Mouse (Mus musculus) limb, embryonic 11.5 days (tissue): ENCODE results near the gene Rgmb. TPM values are rescaled to one million over a fixed set of nuclear protein-coding genes. Genes with fewer than 3 reads are reported as not detected.

Source experiments
- ATAC-seq: fragments of 200-750 bp; cut with Nextera tagmentation; 2 replicates; pipeline ENCODE4 v1.8.0; 2017; ENCODE audit warnings: low read depth; ENCODE audit not compliant: insufficient number of reproducible peaks, low FRiP score, low TSS enrichment
- DNase-seq: peaks from one replicate; pipeline ENCODE4 v3.0.0-alpha.2; 2015; ENCODE audit warnings: low spot score
- H3K27ac ChIP-seq: fragments of 300-500 bp; sonication (generic); replicated peaks from 2 replicates; pipeline ENCODE4 v1.5.1; 2014; ENCODE audit warnings: low read depth, mild to moderate bottlenecking, low read length
- H3K27me3 ChIP-seq: fragments of 300-500 bp; sonication (generic); 2 replicates; pipeline ENCODE4 v1.6.1; 2014; ENCODE audit warnings: mild to moderate bottlenecking, low read length, mixed read lengths; ENCODE audit not compliant: control insufficient read depth, insufficient read depth
- H3K36me3 ChIP-seq: fragments of 300-500 bp; sonication (generic); 2 replicates; pipeline ENCODE4 v1.6.1; 2014; ENCODE audit warnings: mild to moderate bottlenecking, low read length, moderate library complexity, mixed read lengths; ENCODE audit not compliant: control insufficient read depth, insufficient read depth
- H3K4me1 ChIP-seq: fragments of 300-500 bp; sonication (generic); 2 replicates; pipeline ENCODE4 v1.6.1; 2014; ENCODE audit warnings: low read length, mixed read lengths; ENCODE audit not compliant: control insufficient read depth, insufficient read depth
- H3K4me2 ChIP-seq: fragments of 300-500 bp; sonication (generic); 2 replicates; pipeline ENCODE4 v1.6.1; 2014; ENCODE audit warnings: low read depth, mild to moderate bottlenecking, moderate library complexity; ENCODE audit not compliant: severe bottlenecking
- H3K4me3 ChIP-seq: fragments of 300-500 bp; sonication (generic); 2 replicates; pipeline ENCODE4 v1.5.1; 2014; ENCODE audit warnings: low read depth, low read length
- H3K9ac ChIP-seq: fragments of 300-500 bp; sonication (generic); 2 replicates; pipeline ENCODE4 v1.6.1; 2014; ENCODE audit warnings: mild to moderate bottlenecking, low read length
- H3K9me3 ChIP-seq: fragments of 300-500 bp; sonication (generic); 2 replicates; pipeline ENCODE4 v1.6.1; 2016; ENCODE audit warnings: low read length; ENCODE audit not compliant: control insufficient read depth
- WGBS: fragments of 180-500 bp; shearing (Covaris S2); extraction: QIAGEN DNeasy Blood & Tissue Kit; methylation state at CpG from one replicate; pipeline ENCODE4 v1.1.7; 2014; 5-methylcytosine and 5-hydroxymethylcytosine counted together
- polyA plus RNA-seq: library from polyadenylated mRNA; unstranded; fragments of >200 nt; fragmentation: Nextera tagmentation; extraction: Ambion mirVana; gene quantifications from 2 replicates; pipeline ENCODE4 v1.2.1, GENCODE M21; 2014

Rgmb gene
- polyA plus RNA-seq, 1 experiment from 2014 or later = 19.4 TPM

DNA sequence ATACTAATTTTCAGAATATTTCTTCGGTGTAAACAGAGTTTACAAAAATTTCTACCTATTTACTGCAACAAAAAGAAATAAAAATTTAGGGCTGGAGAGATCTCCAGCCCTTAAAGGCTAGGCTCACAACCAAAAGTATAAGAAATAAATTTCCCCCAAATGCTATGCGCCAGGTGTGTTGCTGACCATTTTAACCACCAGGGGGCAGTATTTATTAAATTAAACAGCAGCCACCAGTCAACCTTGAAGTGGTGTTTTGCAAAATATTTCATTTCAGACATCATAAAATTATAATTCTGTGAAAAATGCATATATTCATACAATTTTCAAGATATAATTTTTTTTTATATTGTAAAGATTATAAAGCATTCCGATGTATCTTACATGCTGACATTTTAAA, 43.8 kb downstream of the Rgmb start:
- ATAC-seq (no peak), DNase-seq (no peak)
- Histone ChIP-seq H3K9ac (no peak overlapping the region), H3K4me2 (no peak overlapping the region), H3K4me3 (no peak overlapping the region), H3K9me3 (no peaks in the 10 kb centered on the region), H3K4me1 (no peaks in the 10 kb centered on the region), H3K27me3 (no peaks in the 10 kb centered on the region), H3K27ac (no peak overlapping the region), H3K36me3 (no peaks in the 10 kb centered on the region)
- 23% methylated on average over 3 of the region's 3 CpGs for WGBS

- WGBS = 62% methylated on average over 6 of the region's 6 CpGs
Measured at GRCm38 (mm10) chr17:15777979-15778378, 52.9 kb downstream of the Rgmb start.

DNA sequence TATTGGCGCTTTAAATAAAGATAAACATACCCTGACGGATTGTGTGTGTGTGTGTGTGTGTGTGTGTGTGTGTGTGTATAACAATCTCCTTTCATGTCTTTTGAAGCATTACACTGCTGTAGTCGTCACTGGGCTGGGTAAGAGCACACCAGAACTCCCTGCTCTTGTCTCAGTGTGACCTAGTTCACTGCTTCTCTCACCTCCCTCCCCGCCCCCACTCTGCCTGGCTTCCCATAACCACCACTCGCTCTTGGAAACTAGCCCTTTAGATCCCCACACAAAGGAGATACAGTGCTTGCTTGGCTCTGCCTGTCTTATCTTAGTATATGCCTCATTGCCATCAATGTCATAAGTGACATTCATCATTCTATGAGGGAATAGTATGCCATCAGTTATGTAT, 54.5 kb downstream of the Rgmb start:
- Histone ChIP-seq H3K36me3 (peaks cover 2% of the 10 kb centered on the region; the same call in 1 of the 2 replicates), H3K9ac (no peak overlapping the region), H3K27ac (no peak overlapping the region), H3K4me2 (no peak overlapping the region), H3K27me3 (no peaks in the 10 kb centered on the region), H3K9me3 (no peaks in the 10 kb centered on the region), H3K4me1 (no peaks in the 10 kb centered on the region), H3K4me3 (no peak overlapping the region)
- DNase-seq (no peak), ATAC-seq (no peak)
- 74% methylated on average over 5 of the region's 5 CpGs for WGBS

More at GRCm38 (mm10) chr17:15777979-15778378, 52.9 kb downstream of the Rgmb start:
- DNase-seq = no peak
- Histone ChIP-seq H3K4me1 (no peaks in the 10 kb centered on the region), H3K9me3 (no peaks in the 10 kb centered on the region), H3K36me3 (no peaks in the 10 kb centered on the region), H3K4me2 (no peak overlapping the region), H3K9ac (no peak overlapping the region), H3K4me3 (no peak overlapping the region), H3K27me3 (no peaks in the 10 kb centered on the region), H3K27ac (no peak overlapping the region)
- ATAC-seq = no peak

GRCm38 (mm10) chr17:15774565-15775215, 56.1 kb downstream of the Rgmb start:
- H3K27ac ChIP-seq = no peak overlapping the region
- no peaks in the 10 kb centered on the region for H3K27me3 ChIP-seq
- peaks cover 8% of the 10 kb centered on the region for H3K36me3 ChIP-seq
- H3K4me2 ChIP-seq = no peak overlapping the region
- DNase-seq (no peak), ATAC-seq (no peak)
- no peaks in the 10 kb centered on the region for H3K9me3 ChIP-seq
- H3K9ac ChIP-seq = no peak overlapping the region
- no peaks in the 10 kb centered on the region for H3K4me1 ChIP-seq
- no peak overlapping the region for H3K4me3 ChIP-seq
- WGBS = 86% methylated on average over 5 of the region's 5 CpGs

- WGBS = 85% methylated on average over 6 of the region's 6 CpGs
- ATAC-seq = no peak
- H3K36me3 ChIP-seq = peaks cover 12% of the 10 kb centered on the region
Measured at GRCm38 (mm10) chr17:15773956-15774355, 56.9 kb downstream of the Rgmb start.

GRCm38 (mm10) chr17:15769081-15769724, 61.6 kb downstream of the Rgmb start:
- 91% methylated on average over 7 of the region's 7 CpGs for WGBS
- ATAC-seq (no peak), DNase-seq (no peak)
- H3K27ac ChIP-seq = no peak overlapping the region
- H3K4me1 ChIP-seq = no peaks in the 10 kb centered on the region
- H3K4me3 ChIP-seq = no peak overlapping the region
- peaks cover 21% of the 10 kb centered on the region for H3K36me3 ChIP-seq
- H3K4me2 ChIP-seq = no peak overlapping the region
- H3K9ac ChIP-seq = no peak overlapping the region
- no peaks in the 10 kb centered on the region for H3K27me3 ChIP-seq
- H3K9me3 ChIP-seq = no peaks in the 10 kb centered on the region

More at GRCm38 (mm10) chr17:15773956-15774355, 56.9 kb downstream of the Rgmb start:
- no peak overlapping the region for H3K27ac ChIP-seq
- H3K4me2 ChIP-seq = no peak overlapping the region
- no peaks in the 10 kb centered on the region for H3K4me1 ChIP-seq
- H3K9me3 ChIP-seq = no peaks in the 10 kb centered on the region
- H3K9ac ChIP-seq = no peak overlapping the region
- DNase-seq = no peak
- no peak overlapping the region for H3K4me3 ChIP-seq
- H3K27me3 ChIP-seq = no peaks in the 10 kb centered on the region

DNA sequence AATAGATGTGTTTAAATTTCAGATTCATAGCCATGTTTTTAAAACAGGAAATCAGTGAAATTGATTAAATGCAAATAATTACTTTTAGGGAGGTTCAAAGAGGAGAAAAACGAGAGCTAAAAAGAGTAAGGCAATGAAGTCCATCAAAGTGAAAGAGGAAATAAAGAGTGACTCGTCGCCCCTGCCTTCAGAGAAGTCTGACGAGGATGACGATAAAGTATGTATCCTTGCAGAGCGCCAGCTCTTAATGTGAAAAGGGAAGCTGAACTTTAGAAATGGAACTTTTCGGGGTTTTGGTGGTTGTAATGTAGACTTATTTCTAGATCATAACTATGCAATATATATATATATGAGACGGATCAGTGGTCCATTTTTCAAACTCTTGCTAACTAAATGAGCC, 69.6 kb downstream of the Rgmb start:
- DNase-seq (no peak), ATAC-seq (no peak)
- Histone ChIP-seq H3K27ac (no peak overlapping the region), H3K4me2 (no peak overlapping the region), H3K4me3 (no peak overlapping the region), H3K4me1 (no peaks in the 10 kb centered on the region), H3K36me3 (peaks cover 16% of the 10 kb centered on the region), H3K9ac (no peak overlapping the region), H3K27me3 (no peaks in the 10 kb centered on the region), H3K9me3 (no peaks in the 10 kb centered on the region)
- WGBS = 88% methylated on average over 8 of the region's 8 CpGs
